Mouse (Mus musculus): ENCODE measurements around the gene Pink1.
A peak's percentile ranks its signal among the peaks of the same experiment; 100 is the strongest.

GRCm38 (mm10) chr4:138339963-138340362 lies 13.9 kb upstream of the Pink1 start:
- no peak for TF ChIP-seq EP300 (IDR thresholded peaks at IDR 0.05; ENCODE audit: low read depth)
- TF ChIP-seq CTCF (IDR thresholded peaks at IDR 0.05; ENCODE audit: low read depth): peak; percentile 54

Measured in heart, postnatal 0 days (tissue).